Mouse (Mus musculus): Measurements from ENCODE around the gene Prkce.

DNA sequence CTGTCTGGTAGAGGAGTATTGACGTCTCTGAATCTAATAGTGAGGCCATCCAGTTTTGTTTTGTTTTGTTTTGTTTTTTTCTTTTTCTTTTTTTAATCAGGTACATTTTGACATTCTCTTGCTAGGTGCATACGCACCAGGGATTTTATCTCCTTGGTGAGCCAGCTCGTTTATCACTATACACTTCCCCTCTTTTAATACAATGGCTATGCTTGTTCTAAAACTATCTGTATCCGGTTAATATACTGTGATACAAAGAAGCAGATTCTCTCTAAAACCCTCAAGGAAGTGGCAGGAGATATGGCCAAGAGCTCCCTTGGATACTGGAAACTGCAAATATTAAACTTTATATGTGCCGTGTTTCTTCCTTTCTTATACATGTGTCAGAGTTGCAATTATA lies 319.1 kb downstream of the Prkce start:
- TF ChIP-seq REST (IDR thresholded peaks at IDR 0.05; ENCODE audit: insufficient read depth, insufficient read length) (no peak), CEBPB (IDR thresholded peaks at IDR 0.05; ENCODE audit: insufficient read depth, poor library complexity, severe bottlenecking) (no peak), POLR2A (IDR thresholded peaks at IDR 0.05; ENCODE audit: insufficient read length, low read depth) (no peak), POLR2AphosphoS2 (IDR thresholded peaks at IDR 0.05; ENCODE audit: insufficient read length, low read depth) (no peak), MAX (IDR thresholded peaks at IDR 0.05; ENCODE audit: low read depth) (no peak), E2F4 (IDR thresholded peaks at IDR 0.05; ENCODE audit: insufficient read depth) (no peak), MYOG (IDR thresholded peaks at IDR 0.05; ENCODE audit: control insufficient read depth in 1 of 3, insufficient read depth in 1 of 3, insufficient read length in 2 of 3, low read depth in 2 of 3) (no peak), USF1 (IDR thresholded peaks at IDR 0.05; ENCODE audit: low read depth) (no peak), MYOD1 (IDR thresholded peaks at IDR 0.05; ENCODE audit: control insufficient read depth in 1 of 3, insufficient read length in 2 of 3, low read depth in 2 of 3) (no peak)
